Mouse (Mus musculus): ENCODE measurements at regions not wholly inside any gene's neighbourhood (a gene's known extent, or its start where the extent isn't known, plus 50 kb on each side); places are given as distances from the start of the nearest gene placed in this dataset.
"Not testable (repeated sequence)": the region's sequence is repeated elsewhere in the genome, so short reads cannot be mapped to it uniquely, and the experiment has no call there.

- not testable (repeated sequence) for DNase-seq (ENCODE audit: low spot score in 2 of 2)
Observed at GRCm38 (mm10) chr3:31708367-31708766, 193.9 kb upstream of the Kcnmb2 start.

- DNase-seq (ENCODE audit: low spot score in 2 of 2), result peak in 1 of 2 experiments; percentile 62
Observed at GRCm38 (mm10) chr3:31741289-31741688, 161.0 kb upstream of the Kcnmb2 start.

- DNase-seq (ENCODE audit: low spot score in 2 of 2), result no peak
Observed at GRCm38 (mm10) chr3:31755881-31756280, 146.4 kb upstream of the Kcnmb2 start.

GRCm38 (mm10) chr3:31769193-31769592, 133.1 kb upstream of the Kcnmb2 start:
- DNase-seq (ENCODE audit: low spot score in 2 of 2), result peak in 1 of 2 experiments; percentile 38

GRCm38 (mm10) chr3:31790342-31790970, 111.9 kb upstream of the Kcnmb2 start:
- peak in 1 of 2 experiments; percentile 71 for DNase-seq (ENCODE audit: low spot score in 2 of 2)

GRCm38 (mm10) chr3:31793466-31794040, 108.8 kb upstream of the Kcnmb2 start:
- no peak for DNase-seq (ENCODE audit: low spot score in 2 of 2)

- no peak for DNase-seq (ENCODE audit: low spot score in 2 of 2)
Observed at GRCm38 (mm10) chr3:31796621-31797020, 105.7 kb upstream of the Kcnmb2 start.

GRCm38 (mm10) chr3:31799192-31799591, 103.1 kb upstream of the Kcnmb2 start:
- DNase-seq (ENCODE audit: low spot score in 2 of 2), result no peak

- no peak for DNase-seq (ENCODE audit: low spot score in 2 of 2)
Observed at GRCm38 (mm10) chr3:31804038-31804437, 98.3 kb upstream of the Kcnmb2 start.

GRCm38 (mm10) chr3:31807741-31808140, 94.6 kb upstream of the Kcnmb2 start:
- no peak for DNase-seq (ENCODE audit: low spot score in 2 of 2)

- DNase-seq (ENCODE audit: low spot score in 2 of 2), result not testable (repeated sequence)
Observed at GRCm38 (mm10) chr3:31809131-31809530, 93.2 kb upstream of the Kcnmb2 start.

GRCm38 (mm10) chr3:31811232-31811631, 91.1 kb upstream of the Kcnmb2 start:
- peak in 1 of 2 experiments; percentile 7 for DNase-seq (ENCODE audit: low spot score in 2 of 2)

- DNase-seq (ENCODE audit: low spot score in 2 of 2), result no peak
Observed at GRCm38 (mm10) chr3:31831913-31832312, 70.4 kb upstream of the Kcnmb2 start.

- no peak for DNase-seq (ENCODE audit: low spot score in 2 of 2)
Observed at GRCm38 (mm10) chr3:31841253-31841652, 61.1 kb upstream of the Kcnmb2 start.

- DNase-seq (ENCODE audit: low spot score in 2 of 2), result no peak
Observed at GRCm38 (mm10) chr3:31847087-31847486, 55.2 kb upstream of the Kcnmb2 start.

All from layer of hippocampus, adult 18-20 months (tissue).